Mouse (Mus musculus): ENCODE measurements around the gene Rps6ka2. TPM values are rescaled to one million over a fixed set of nuclear protein-coding genes. Genes with fewer than 3 reads are reported as not detected.
"Not testable (repeated sequence)": the region's sequence is repeated elsewhere in the genome, so short reads cannot be mapped to it uniquely, and the experiment has no call there.

The Rps6ka2 gene
- polyA plus RNA-seq, 2 experiments = 12.1 to 13.8 TPM

- H3K9ac ChIP-seq (ENCODE audit: low read depth, low read length, severe bottlenecking); H3K27ac ChIP-seq (replicated peaks; ENCODE audit: low read depth, low read length); H3K4me3 ChIP-seq (replicated peaks; ENCODE audit: low read length); H3K4me2 ChIP-seq (replicated peaks; ENCODE audit: low read depth, low read length, severe bottlenecking); H3K36me3 ChIP-seq (ENCODE audit: control insufficient read depth, insufficient read depth, low read length); H3K27me3 ChIP-seq (ENCODE audit: control insufficient read depth, insufficient read depth, low read length); H3K4me1 ChIP-seq (ENCODE audit: control insufficient read depth, insufficient read depth, low read length); ATAC-seq (ENCODE audit: low FRiP score, low read depth); DNase-seq (ENCODE audit: low spot score); H3K9me3 ChIP-seq (ENCODE audit: control insufficient read depth, low read length): not testable (repeated sequence)
- WGBS = 85% methylated on average over 6 of the region's 6 CpGs
Observed at GRCm38 (mm10) chr17:7319789-7320188, 149.9 kb downstream of the Rps6ka2 start.

GRCm38 (mm10) chr17:7324346-7324745 lies 154.4 kb downstream of the Rps6ka2 start, which contains the start of gene Tcp10a:
Tcp10a (plus strand) TSS chr17:7324646.
- not testable (repeated sequence) for ATAC-seq (ENCODE audit: low FRiP score, low read depth); H3K4me2 ChIP-seq (replicated peaks; ENCODE audit: low read depth, low read length, severe bottlenecking); H3K9ac ChIP-seq (ENCODE audit: low read depth, low read length, severe bottlenecking); H3K27ac ChIP-seq (replicated peaks; ENCODE audit: low read depth, low read length); H3K4me1 ChIP-seq (ENCODE audit: control insufficient read depth, insufficient read depth, low read length); H3K36me3 ChIP-seq (ENCODE audit: control insufficient read depth, insufficient read depth, low read length); H3K4me3 ChIP-seq (replicated peaks; ENCODE audit: low read length); H3K9me3 ChIP-seq (ENCODE audit: control insufficient read depth, low read length); H3K27me3 ChIP-seq (ENCODE audit: control insufficient read depth, insufficient read depth, low read length); DNase-seq (ENCODE audit: low spot score)
- WGBS = 92% methylated on average over 4 of the region's 5 CpGs

GRCm38 (mm10) chr17:7326415-7326814 lies 156.5 kb downstream of the Rps6ka2 start:
- not testable (repeated sequence) for H3K27me3 ChIP-seq (ENCODE audit: control insufficient read depth, insufficient read depth, low read length); H3K36me3 ChIP-seq (ENCODE audit: control insufficient read depth, insufficient read depth, low read length); DNase-seq (ENCODE audit: low spot score); H3K4me3 ChIP-seq (replicated peaks; ENCODE audit: low read length); H3K27ac ChIP-seq (replicated peaks; ENCODE audit: low read depth, low read length); H3K9me3 ChIP-seq (ENCODE audit: control insufficient read depth, low read length); H3K4me1 ChIP-seq (ENCODE audit: control insufficient read depth, insufficient read depth, low read length); H3K4me2 ChIP-seq (replicated peaks; ENCODE audit: low read depth, low read length, severe bottlenecking); H3K9ac ChIP-seq (ENCODE audit: low read depth, low read length, severe bottlenecking); ATAC-seq (ENCODE audit: low FRiP score, low read depth)
- WGBS = 81% methylated on average over 2 of the region's 8 CpGs

- H3K36me3 ChIP-seq (ENCODE audit: control insufficient read depth, insufficient read depth, low read length); ATAC-seq (ENCODE audit: low FRiP score, low read depth); H3K9me3 ChIP-seq (ENCODE audit: control insufficient read depth, low read length); H3K4me1 ChIP-seq (ENCODE audit: control insufficient read depth, insufficient read depth, low read length); H3K4me3 ChIP-seq (replicated peaks; ENCODE audit: low read length); H3K4me2 ChIP-seq (replicated peaks; ENCODE audit: low read depth, low read length, severe bottlenecking); H3K27me3 ChIP-seq (ENCODE audit: control insufficient read depth, insufficient read depth, low read length); DNase-seq (ENCODE audit: low spot score); H3K9ac ChIP-seq (ENCODE audit: low read depth, low read length, severe bottlenecking); H3K27ac ChIP-seq (replicated peaks; ENCODE audit: low read depth, low read length): not testable (repeated sequence)
- 50% methylated on average over 1 of the region's 5 CpGs for WGBS
Observed at GRCm38 (mm10) chr17:7332745-7333144, 162.8 kb downstream of the Rps6ka2 start.

- DNase-seq (ENCODE audit: low spot score); H3K27me3 ChIP-seq (ENCODE audit: control insufficient read depth, insufficient read depth, low read length); H3K9me3 ChIP-seq (ENCODE audit: control insufficient read depth, low read length); ATAC-seq (ENCODE audit: low FRiP score, low read depth); H3K4me3 ChIP-seq (replicated peaks; ENCODE audit: low read length); H3K4me1 ChIP-seq (ENCODE audit: control insufficient read depth, insufficient read depth, low read length); H3K27ac ChIP-seq (replicated peaks; ENCODE audit: low read depth, low read length); H3K9ac ChIP-seq (ENCODE audit: low read depth, low read length, severe bottlenecking); H3K36me3 ChIP-seq (ENCODE audit: control insufficient read depth, insufficient read depth, low read length); H3K4me2 ChIP-seq (replicated peaks; ENCODE audit: low read depth, low read length, severe bottlenecking): not testable (repeated sequence)
- 57% methylated on average over 8 of the region's 9 CpGs for whole genome bisulfite sequencing
Observed at GRCm38 (mm10) chr17:7337381-7337780, 167.5 kb downstream of the Rps6ka2 start.

- H3K9me3 ChIP-seq (ENCODE audit: control insufficient read depth, low read length); H3K27ac ChIP-seq (replicated peaks; ENCODE audit: low read depth, low read length); ATAC-seq (ENCODE audit: low FRiP score, low read depth); H3K27me3 ChIP-seq (ENCODE audit: control insufficient read depth, insufficient read depth, low read length); H3K4me3 ChIP-seq (replicated peaks; ENCODE audit: low read length); H3K4me2 ChIP-seq (replicated peaks; ENCODE audit: low read depth, low read length, severe bottlenecking); H3K4me1 ChIP-seq (ENCODE audit: control insufficient read depth, insufficient read depth, low read length); H3K9ac ChIP-seq (ENCODE audit: low read depth, low read length, severe bottlenecking); H3K36me3 ChIP-seq (ENCODE audit: control insufficient read depth, insufficient read depth, low read length); DNase-seq (ENCODE audit: low spot score): not testable (repeated sequence)
- WGBS = 61% methylated on average over 2 of the region's 3 CpGs
Observed at GRCm38 (mm10) chr17:7348765-7349164, 178.8 kb downstream of the Rps6ka2 start.

GRCm38 (mm10) chr17:7352596-7352995 lies 182.7 kb downstream of the Rps6ka2 start, which contains the start of gene Ttll2:
Ttll2 (minus strand) TSS chr17:7352696.
- H3K9ac ChIP-seq (ENCODE audit: low read depth, low read length, severe bottlenecking); H3K36me3 ChIP-seq (ENCODE audit: control insufficient read depth, insufficient read depth, low read length); H3K27me3 ChIP-seq (ENCODE audit: control insufficient read depth, insufficient read depth, low read length); ATAC-seq (ENCODE audit: low FRiP score, low read depth); H3K4me3 ChIP-seq (replicated peaks; ENCODE audit: low read length); H3K27ac ChIP-seq (replicated peaks; ENCODE audit: low read depth, low read length); H3K4me2 ChIP-seq (replicated peaks; ENCODE audit: low read depth, low read length, severe bottlenecking); H3K4me1 ChIP-seq (ENCODE audit: control insufficient read depth, insufficient read depth, low read length); DNase-seq (ENCODE audit: low spot score); H3K9me3 ChIP-seq (ENCODE audit: control insufficient read depth, low read length): not testable (repeated sequence)
- WGBS = 71% methylated on average over 1 of the region's 1 CpGs
